Mouse (Mus musculus): ENCODE results near the gene Glrx2. TPM values are rescaled to one million over a fixed set of nuclear protein-coding genes. Genes with fewer than 3 reads are reported as not detected.
A peak's percentile ranks its signal among the peaks of the same experiment; 100 is the strongest.

Gene Glrx2
- polyA plus RNA-seq, 1 experiment from 2014 or later: 111 TPM

DNA sequence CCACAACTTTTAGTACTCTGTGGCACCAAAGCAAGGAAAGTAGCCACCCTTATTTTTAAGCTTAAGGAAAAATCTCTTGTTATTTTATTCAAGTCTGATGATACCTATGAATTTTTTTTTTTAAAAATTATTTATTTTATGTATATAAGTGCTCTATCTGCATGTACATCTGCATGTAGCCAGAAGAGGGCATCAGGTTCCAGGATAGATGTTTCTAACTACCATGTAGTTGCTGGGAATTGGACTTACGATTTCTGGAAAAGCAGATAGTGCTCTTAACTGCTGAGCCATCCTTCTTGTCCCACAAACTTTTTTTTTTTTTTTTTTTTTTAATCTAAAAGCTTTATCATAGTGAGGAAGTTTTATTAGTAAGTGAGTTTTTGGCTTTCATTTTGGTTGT lies 48.3 kb downstream of the Glrx2 start:
- no peak for ATAC-seq (ENCODE audit: low FRiP score, low read depth)
- Histone ChIP-seq H3K4me3 (no peak overlapping the region), H3K9ac (replicated peaks) (no peak overlapping the region), H3K9me3 (no peaks in the 10 kb centered on the region), H3K27ac (replicated peaks) (no peak overlapping the region), H3K4me1 (0 out of 2 replicates have a peak, but pooled peaks cover 2% of the 10 kb centered on the region), H3K4me2 (replicated peaks) (no peak overlapping the region), H3K27me3 (no peaks in the 10 kb centered on the region), H3K36me3 (peaks cover 43% of the 10 kb centered on the region)
- 81% methylated on average over 1 of the region's 1 CpGs for WGBS

DNA sequence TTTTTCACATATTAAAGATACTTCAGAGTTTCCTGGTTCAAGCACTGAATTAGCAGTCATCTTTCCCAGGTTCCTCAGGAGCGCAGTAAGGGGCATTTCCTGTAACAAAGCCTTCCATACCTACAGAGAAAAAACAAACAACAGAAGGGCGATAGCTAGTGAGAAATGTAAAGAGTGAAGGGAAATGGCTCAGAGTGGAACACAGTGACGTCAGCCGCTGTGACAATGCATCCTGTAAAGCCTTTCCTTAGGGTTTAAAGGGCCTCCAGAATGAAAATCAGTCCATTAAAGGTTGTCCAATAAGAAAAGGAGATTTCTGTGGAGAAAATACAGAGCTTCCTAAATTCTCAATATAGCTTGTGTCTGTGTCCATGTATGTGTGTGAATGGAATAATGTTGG lies 49.7 kb downstream of the Glrx2 start:
- ATAC-seq (ENCODE audit: low FRiP score, low read depth): no peak
- Histone ChIP-seq H3K36me3 (peaks cover 43% of the 10 kb centered on the region), H3K9me3 (no peaks in the 10 kb centered on the region), H3K4me1 (0 out of 2 replicates have a peak, but pooled peaks cover 2% of the 10 kb centered on the region), H3K4me3 (no peak overlapping the region), H3K27ac (replicated peaks) (no peak overlapping the region), H3K4me2 (replicated peaks) (no peak overlapping the region), H3K27me3 (no peaks in the 10 kb centered on the region), H3K9ac (replicated peaks) (no peak overlapping the region)
- WGBS: 89% methylated on average over 4 of the region's 4 CpGs

DNA sequence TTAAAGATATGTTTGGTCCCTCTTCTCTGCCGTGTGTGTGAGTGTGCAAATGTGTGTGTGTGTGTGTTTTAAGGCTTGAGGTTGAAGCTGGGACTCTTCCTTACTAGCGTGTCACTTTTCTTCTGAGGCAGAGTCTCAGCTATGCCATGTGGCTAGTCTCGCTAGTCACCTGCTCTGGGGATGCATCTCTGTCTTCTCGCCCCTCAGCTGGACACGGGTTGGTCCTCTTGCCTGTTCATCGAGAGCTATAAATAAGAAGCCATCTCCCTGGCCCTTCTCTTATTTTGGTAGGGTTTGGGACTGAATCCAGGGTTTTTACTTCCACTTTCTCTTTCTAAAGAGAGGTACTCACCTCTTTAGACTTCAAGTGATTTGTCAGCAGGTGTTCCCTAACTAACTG lies 50.1 kb downstream of the Glrx2 start:
- Histone ChIP-seq H3K4me2 (replicated peaks) (no peak overlapping the region), H3K4me1 (0 out of 2 replicates have a peak, but pooled peaks cover 2% of the 10 kb centered on the region), H3K9me3 (no peaks in the 10 kb centered on the region), H3K27me3 (no peaks in the 10 kb centered on the region), H3K9ac (replicated peaks) (no peak overlapping the region), H3K27ac (replicated peaks) (no peak overlapping the region), H3K4me3 (no peak overlapping the region), H3K36me3 (peaks cover 39% of the 10 kb centered on the region)
- ATAC-seq (ENCODE audit: low FRiP score, low read depth): no peak
- 84% methylated on average over 6 of the region's 6 CpGs for WGBS

DNA sequence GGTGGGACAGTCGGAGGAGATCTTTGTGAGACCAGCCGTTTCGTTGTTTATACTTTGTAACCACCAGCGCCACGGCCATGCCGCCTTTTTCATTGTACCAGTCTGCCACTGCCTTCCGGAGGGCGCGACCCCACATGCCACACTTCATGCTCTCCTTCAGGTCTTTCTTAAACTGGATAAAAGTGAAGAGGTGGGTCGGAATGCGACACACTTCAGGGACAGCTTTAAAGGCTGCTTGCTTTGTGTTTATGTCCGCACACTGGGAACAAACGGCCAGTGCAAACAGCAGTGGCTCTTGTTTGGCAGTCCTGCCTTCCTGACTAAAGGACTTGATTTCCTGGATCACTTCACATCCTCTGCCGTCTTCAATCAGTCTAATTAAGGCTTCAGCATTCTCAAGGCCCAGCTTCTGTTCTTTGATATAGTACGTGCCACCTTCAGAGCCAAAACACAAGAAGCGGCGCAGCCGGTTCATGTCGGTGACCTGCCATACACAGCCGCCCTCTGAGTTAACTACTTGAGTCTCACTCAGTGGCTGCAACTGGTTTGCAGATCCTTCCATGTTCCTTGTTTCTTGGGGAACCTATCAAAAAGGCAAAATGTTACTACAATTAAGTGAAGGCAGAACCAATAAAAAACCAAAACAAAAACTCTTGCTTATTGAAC lies 54.4 kb downstream of the Glrx2 start:
- peaks cover 18% of the 10 kb centered on the region for H3K4me1 ChIP-seq
- H3K9ac ChIP-seq (replicated peaks): no peak overlapping the region
- 59% methylated on average over 20 of the region's 20 CpGs for WGBS
- no peak overlapping the region for H3K27ac ChIP-seq (replicated peaks)
- no peak overlapping the region for H3K4me3 ChIP-seq
- peaks cover 24% of the 10 kb centered on the region for H3K36me3 ChIP-seq
- H3K4me2 ChIP-seq (replicated peaks): no peak overlapping the region
- no peaks in the 10 kb centered on the region for H3K27me3 ChIP-seq
- ATAC-seq (ENCODE audit: low FRiP score, low read depth): no peak
- H3K9me3 ChIP-seq: no peaks in the 10 kb centered on the region

DNA sequence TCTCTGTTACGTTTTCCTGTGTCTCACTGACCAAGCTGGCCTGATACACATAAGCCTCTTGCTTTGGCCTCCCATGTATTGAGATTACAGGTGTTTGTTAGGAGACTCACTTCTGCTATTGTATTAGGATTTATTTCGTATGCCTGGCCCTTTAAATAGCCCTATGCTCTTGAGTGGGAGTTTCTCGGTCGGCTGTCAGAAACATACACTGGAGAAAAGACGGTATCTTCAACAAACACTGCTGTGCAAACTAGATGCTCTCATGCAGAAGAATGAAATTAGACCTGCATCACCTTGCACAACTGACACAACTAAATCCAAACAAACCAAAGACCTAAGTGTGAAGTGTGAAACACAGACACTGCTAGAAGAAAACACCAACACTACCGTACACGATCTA lies 56.9 kb downstream of the Glrx2 start:
- 78% methylated on average over 7 of the region's 7 CpGs for WGBS
- Histone ChIP-seq H3K36me3 (peaks cover 15% of the 10 kb centered on the region), H3K9ac (replicated peaks) (no peak overlapping the region)

DNA sequence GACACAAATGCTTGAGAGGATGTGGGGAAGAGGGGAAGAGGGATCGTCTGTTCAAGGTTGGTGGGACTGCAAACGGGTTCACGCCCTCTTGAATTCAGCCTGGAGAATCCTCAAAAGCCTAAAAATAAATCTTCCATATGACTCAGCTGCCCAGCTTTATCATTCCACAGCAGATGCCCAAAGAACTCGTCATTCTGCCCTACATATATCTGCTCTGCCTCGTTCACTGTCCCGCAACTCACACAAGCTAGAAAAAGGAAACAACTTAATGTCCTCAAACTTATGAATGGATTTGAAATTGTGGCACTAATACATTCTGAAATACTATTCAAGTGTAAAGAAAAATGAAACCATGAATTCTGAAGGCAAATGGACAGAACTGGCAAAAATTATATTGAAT lies 57.8 kb downstream of the Glrx2 start:
- H3K4me2 ChIP-seq (replicated peaks): no peak overlapping the region
- H3K4me1 ChIP-seq: peaks cover 30% of the 10 kb centered on the region
- 81% methylated on average over 6 of the region's 6 CpGs for WGBS
- H3K9me3 ChIP-seq: no peaks in the 10 kb centered on the region
- no peak overlapping the region for H3K9ac ChIP-seq (replicated peaks)
- H3K27me3 ChIP-seq: no peaks in the 10 kb centered on the region
- peaks cover 15% of the 10 kb centered on the region for H3K36me3 ChIP-seq
- H3K27ac ChIP-seq (replicated peaks): no peak overlapping the region
- H3K4me3 ChIP-seq: no peak overlapping the region
- ATAC-seq (ENCODE audit: low FRiP score, low read depth): no peak

More for the DNA sequence above, 56.9 kb downstream of the Glrx2 start:
- Histone ChIP-seq H3K9me3 (no peaks in the 10 kb centered on the region), H3K27me3 (no peaks in the 10 kb centered on the region), H3K27ac (replicated peaks) (no peak overlapping the region), H3K4me2 (replicated peaks) (no peak overlapping the region), H3K4me3 (no peak overlapping the region), H3K4me1 (peaks cover 22% of the 10 kb centered on the region)
- no peak for ATAC-seq (ENCODE audit: low FRiP score, low read depth)

DNA sequence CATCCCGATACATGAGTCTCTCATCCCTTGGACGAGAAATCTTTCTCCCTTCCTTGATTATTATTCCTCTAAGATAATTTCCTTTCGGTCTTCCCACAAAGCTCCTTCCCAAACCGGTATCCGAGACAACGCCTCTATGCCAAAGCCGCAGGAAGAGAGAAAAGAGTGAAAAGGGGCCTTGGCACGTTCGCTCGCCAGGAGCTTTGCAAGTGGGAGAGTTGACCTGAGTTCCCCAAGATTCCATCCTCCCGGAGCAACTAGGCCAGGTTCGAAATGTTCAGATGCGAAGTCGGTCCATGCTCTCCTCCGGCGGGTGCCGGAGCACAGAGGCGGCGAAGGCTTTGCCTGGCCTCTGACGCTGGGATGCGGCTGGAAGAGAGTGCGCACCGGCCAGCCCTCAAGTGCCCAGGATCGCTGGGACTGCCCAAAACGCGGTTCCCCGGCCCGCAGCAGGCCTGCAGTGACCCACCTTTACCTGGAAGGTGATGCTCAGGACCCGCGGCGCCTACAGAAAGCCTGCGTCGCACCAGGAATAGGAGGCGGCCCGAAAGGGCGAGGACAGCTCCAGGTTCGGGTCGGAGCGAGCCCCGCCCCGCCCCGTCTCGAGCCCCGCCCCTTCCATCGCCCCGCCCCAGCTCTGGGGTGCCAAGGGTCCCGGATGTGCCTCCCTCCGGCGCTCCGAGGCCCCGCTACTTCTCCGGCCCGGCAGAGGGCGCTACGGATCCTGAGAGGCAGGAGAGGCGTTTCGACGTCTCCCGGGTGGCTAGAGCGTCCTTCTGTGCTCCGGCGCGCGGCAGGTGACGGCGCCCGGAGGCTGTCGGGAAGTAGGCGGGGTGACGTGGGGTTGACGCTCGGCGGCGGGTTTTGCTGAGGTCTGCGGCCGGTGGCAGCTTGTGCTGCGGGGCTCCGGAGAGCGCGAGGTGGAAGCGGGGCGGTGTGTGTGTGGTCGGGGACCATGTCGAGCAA lies 60.6 kb downstream of the Glrx2 start, which contains the start of the genes Trove2 and Uchl5:
Trove2 (minus strand) TSS at position 623 of the 966 bp plus-strand sequence.
Uchl5 (plus strand) TSS at position 827 of the 966 bp plus-strand sequence.
- H3K9me3 ChIP-seq: no peaks in the 10 kb centered on the region
- peak within 1 kb of the TSS; percentile 91 for H3K4me2 ChIP-seq (replicated peaks)
- H3K36me3 ChIP-seq: no peaks in the 10 kb centered on the region
- H3K9ac ChIP-seq (replicated peaks): peak within 1 kb of the TSS; percentile 91
- peak within 1 kb of the TSS; percentile 87 for H3K4me3 ChIP-seq
- peaks cover 30% of the 10 kb centered on the region for H3K4me1 ChIP-seq
- peak within 1 kb of the TSS; percentile 71 for H3K27ac ChIP-seq (replicated peaks)
- no peaks in the 10 kb centered on the region for H3K27me3 ChIP-seq
- peak; percentile 97 for ATAC-seq (ENCODE audit: low FRiP score, low read depth)
- under 1% methylated on average over 84 of the region's 84 CpGs for WGBS

DNA sequence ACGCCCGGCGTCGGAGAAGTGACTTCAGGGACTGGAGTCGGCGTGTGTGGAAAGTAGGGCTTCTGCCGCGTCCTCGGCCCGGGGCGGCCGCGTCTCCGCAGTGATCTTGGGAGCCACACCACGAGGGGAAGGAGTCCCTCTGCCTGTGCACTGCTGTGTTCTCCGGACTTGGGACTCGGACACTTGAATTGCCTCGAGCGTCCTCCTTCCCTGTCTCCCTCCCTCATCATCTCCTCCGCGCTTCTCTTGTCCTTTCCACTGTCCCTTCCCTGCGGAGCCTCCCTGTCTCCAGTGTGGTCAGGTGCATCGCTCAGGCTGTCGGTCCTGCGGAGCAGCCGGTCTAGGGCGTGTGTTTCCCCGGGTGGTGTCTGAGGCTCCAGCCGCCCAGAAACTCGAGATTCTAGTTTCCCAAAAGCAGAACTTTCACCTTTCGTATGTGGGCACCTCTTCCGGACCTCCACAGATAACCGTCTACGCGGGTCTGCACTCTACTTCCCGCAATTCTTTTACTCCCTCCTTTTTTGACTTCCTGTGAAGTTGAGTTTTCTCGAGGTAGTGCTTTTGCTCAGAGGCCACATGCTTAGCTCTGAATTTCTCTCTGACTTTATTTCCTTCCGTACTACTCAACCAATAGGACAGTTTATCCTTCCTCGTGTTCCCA lies 61.5 kb downstream of the Glrx2 start:
- peak overlapping the region; percentile 91 for H3K4me2 ChIP-seq (replicated peaks)
- no peaks in the 10 kb centered on the region for H3K36me3 ChIP-seq
- H3K27ac ChIP-seq (replicated peaks): peak overlapping the region; percentile 61
- no peaks in the 10 kb centered on the region for H3K9me3 ChIP-seq
- ATAC-seq (ENCODE audit: low FRiP score, low read depth): peak; percentile 58; the same call in 1 of the 2 replicates
- peak overlapping the region; percentile 91 for H3K9ac ChIP-seq (replicated peaks)
- H3K4me1 ChIP-seq: peaks cover 30% of the 10 kb centered on the region
- WGBS: under 1% methylated on average over 39 of the region's 39 CpGs
- H3K27me3 ChIP-seq: no peaks in the 10 kb centered on the region
- peak overlapping the region; percentile 87 for H3K4me3 ChIP-seq

DNA sequence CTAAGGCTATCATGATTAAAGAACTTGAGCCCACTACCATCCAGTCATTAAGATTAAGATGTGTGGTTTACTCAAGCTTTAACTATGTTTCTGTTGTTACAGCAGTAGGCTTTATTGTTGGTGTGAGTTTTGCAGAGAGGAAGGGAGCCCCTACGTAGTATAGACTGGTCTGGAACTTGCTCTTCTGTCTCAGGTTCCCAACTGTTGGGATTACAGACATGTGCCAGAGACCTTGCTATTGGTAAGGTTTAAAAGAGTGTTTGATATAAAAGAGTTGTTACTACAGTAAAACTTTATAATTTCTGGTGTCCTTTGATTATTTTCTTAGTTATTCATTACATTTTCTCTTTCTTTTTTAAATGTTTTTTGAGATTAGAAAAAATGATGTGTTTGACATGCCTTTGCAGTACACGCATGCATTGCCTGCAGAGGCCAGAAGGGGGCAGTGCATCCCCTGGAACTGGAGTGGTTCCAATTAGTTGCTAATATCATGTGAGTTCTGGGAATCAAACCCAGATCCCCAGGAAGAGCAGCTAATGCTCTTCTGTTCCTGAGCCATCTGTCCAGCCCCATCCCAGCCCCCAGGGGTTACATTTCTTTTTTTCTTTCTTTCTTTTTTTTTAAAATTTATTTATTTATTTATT lies 72.6 kb downstream of the Glrx2 start:
- no peak for ATAC-seq (ENCODE audit: low FRiP score, low read depth)
- Histone ChIP-seq H3K4me2 (replicated peaks) (no peak overlapping the region), H3K36me3 (0 out of 2 replicates have a peak, but pooled peaks cover 6% of the 10 kb centered on the region), H3K4me1 (no peaks in the 10 kb centered on the region), H3K4me3 (no peak overlapping the region), H3K9ac (replicated peaks) (no peak overlapping the region), H3K27me3 (no peaks in the 10 kb centered on the region), H3K9me3 (no peaks in the 10 kb centered on the region), H3K27ac (replicated peaks) (no peak overlapping the region)
- 73% methylated on average over 2 of the region's 2 CpGs for WGBS

All from midbrain, embryonic 12.5 days (tissue).